Mouse (Mus musculus) spleen, adult 2 months (tissue): ENCODE data around the gene Timm44.

Experiments
- CTCF ChIP-seq: fragments of 200-500 bp; IDR thresholded peaks from 2 replicates; pipeline ENCODE4 v1.5.1; 2011; ENCODE audit warnings: mild to moderate bottlenecking, inconsistent platforms; ENCODE audit not compliant: insufficient read depth, insufficient read length, insufficient replicate concordance; ENCODE audit errors: extremely low read depth
- POLR2A ChIP-seq: fragments of 200-500 bp; IDR thresholded peaks from 2 replicates; pipeline ENCODE4 v1.6.1; 2011; ENCODE audit warnings: low read depth, low read length, inconsistent platforms

DNA sequence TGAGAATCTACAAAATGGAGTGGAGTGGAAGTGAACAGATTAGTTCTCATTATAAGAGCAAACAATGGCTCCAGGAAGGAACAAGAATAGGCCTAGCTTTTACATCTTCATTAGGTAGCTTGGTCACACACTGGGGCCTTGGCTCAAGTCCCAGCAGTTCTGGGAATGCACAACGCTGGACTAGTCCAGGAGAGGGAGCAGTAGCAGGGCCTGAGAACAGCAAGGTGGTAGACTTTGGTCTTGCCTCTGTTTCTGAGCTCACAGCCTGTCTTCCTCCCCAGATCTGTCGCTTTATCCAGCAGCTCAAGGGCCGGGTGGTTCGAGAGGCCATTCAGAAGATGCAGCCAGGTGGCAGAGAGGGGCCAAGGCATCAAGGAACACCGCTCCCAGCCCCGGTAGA, 21.7 kb downstream of the Timm44 start:
- no peak for TF ChIP-seq POLR2A
- TF ChIP-seq CTCF = no peak
